Mouse (Mus musculus): ENCODE data around the gene Man1a2.

Gene Man1a2

GRCm38 (mm10) chr3:100684234-100684975 is 898 bp downstream of the Man1a2 start:
- DNase-seq (ENCODE audit: low read depth): no peak

- DNase-seq (ENCODE audit: low read depth): no peak
Observed at GRCm38 (mm10) chr3:100682841-100683240, 2.5 kb downstream of the Man1a2 start.

GRCm38 (mm10) chr3:100682281-100682680 is 3.0 kb downstream of the Man1a2 start:
- DNase-seq (ENCODE audit: low read depth): no peak

- DNase-seq (ENCODE audit: low read depth): no peak
Observed at GRCm38 (mm10) chr3:100681448-100682092, 3.7 kb downstream of the Man1a2 start.

DNA sequence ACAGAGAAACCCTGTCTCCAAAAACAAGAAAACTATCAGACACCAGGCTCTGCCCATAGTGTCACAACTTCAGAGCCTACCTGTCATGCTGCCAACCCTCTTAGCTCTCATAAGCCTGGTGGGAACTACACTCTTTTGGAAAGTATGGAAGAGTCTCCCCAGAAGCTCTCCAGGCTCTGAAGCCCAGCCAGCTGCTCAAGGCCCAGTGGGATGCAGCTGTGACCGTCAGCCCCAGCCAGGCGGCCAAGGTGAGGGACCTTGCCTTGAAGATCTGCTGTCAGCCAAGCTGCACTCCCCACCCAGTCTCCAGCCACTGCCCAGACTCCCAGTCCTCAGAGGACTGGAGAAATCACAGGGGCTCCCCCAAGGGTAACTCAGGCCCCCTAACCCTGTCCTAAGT is 5.1 kb downstream of the Man1a2 start:
- no peak for DNase-seq (ENCODE audit: low read depth)

- DNase-seq (ENCODE audit: low read depth): no peak
Observed at GRCm38 (mm10) chr3:100678951-100679570, 6.2 kb downstream of the Man1a2 start.

- DNase-seq (ENCODE audit: low read depth): no peak
Observed at GRCm38 (mm10) chr3:100675146-100675545, 10.2 kb downstream of the Man1a2 start.

GRCm38 (mm10) chr3:100670412-100670811 is 14.9 kb downstream of the Man1a2 start:
- DNase-seq (ENCODE audit: low read depth): no peak

- DNase-seq (ENCODE audit: low read depth): no peak
Observed at GRCm38 (mm10) chr3:100653291-100653690, 32.0 kb downstream of the Man1a2 start.

GRCm38 (mm10) chr3:100641581-100641980 is 43.7 kb downstream of the Man1a2 start:
- DNase-seq (ENCODE audit: low read depth): no peak

- no peak for DNase-seq (ENCODE audit: low read depth)
Observed at GRCm38 (mm10) chr3:100636255-100636654, 49.0 kb downstream of the Man1a2 start.

DNA sequence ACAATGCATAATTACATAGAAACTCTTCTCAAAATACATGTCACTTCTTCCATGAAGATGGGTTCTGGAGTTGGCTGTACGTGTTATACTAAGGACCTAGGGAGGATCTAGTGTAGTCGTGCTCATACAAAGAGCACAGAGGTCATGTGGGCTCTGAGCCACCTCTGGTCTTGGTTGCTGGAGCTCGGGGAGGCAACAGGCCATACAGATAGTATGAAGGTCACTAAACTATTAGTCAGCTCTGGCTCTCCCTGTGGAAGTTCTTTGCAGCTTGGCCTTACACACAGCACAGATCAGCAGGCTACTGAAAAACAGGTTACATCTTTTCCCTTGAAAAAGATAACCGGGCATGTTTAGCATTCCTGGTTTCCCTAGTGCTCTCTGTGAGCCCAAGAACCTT is 50.5 kb downstream of the Man1a2 start:
- DNase-seq (ENCODE audit: low read depth): no peak

GRCm38 (mm10) chr3:100618511-100618910 is 66.8 kb downstream of the Man1a2 start:
- DNase-seq (ENCODE audit: low read depth): no peak

DNA sequence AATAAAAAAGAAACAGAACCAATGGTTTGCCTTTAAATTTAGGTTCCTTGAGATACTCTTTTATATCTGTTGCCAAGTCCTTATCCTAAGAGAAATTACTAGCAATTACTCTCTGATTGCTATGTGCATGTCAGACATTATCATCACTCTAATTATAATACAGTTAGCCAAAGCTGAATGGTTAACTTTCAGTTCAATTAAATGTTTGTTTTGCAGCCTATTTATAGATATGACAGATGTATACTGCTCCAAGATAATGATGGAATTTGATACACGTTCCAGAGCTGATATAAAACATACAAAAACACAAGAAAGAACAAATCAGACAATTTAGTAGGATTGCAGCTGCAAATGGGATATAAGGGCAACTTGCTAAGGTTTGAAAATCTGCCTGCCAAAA is 74.4 kb downstream of the Man1a2 start:
- DNase-seq (ENCODE audit: low read depth): no peak

GRCm38 (mm10) chr3:100604539-100604938 is 80.8 kb downstream of the Man1a2 start:
- no peak for DNase-seq (ENCODE audit: low read depth)

GRCm38 (mm10) chr3:100599265-100599820 is 86.0 kb downstream of the Man1a2 start:
- DNase-seq (ENCODE audit: low read depth): no peak

- DNase-seq (ENCODE audit: low read depth): no peak
Observed at GRCm38 (mm10) chr3:100591053-100591452, 94.2 kb downstream of the Man1a2 start.

- no peak for DNase-seq (ENCODE audit: low read depth)
Observed at GRCm38 (mm10) chr3:100582721-100583355, 102.5 kb downstream of the Man1a2 start.

GRCm38 (mm10) chr3:100572571-100573183 is 112.6 kb downstream of the Man1a2 start:
- DNase-seq (ENCODE audit: low read depth): no peak

DNA sequence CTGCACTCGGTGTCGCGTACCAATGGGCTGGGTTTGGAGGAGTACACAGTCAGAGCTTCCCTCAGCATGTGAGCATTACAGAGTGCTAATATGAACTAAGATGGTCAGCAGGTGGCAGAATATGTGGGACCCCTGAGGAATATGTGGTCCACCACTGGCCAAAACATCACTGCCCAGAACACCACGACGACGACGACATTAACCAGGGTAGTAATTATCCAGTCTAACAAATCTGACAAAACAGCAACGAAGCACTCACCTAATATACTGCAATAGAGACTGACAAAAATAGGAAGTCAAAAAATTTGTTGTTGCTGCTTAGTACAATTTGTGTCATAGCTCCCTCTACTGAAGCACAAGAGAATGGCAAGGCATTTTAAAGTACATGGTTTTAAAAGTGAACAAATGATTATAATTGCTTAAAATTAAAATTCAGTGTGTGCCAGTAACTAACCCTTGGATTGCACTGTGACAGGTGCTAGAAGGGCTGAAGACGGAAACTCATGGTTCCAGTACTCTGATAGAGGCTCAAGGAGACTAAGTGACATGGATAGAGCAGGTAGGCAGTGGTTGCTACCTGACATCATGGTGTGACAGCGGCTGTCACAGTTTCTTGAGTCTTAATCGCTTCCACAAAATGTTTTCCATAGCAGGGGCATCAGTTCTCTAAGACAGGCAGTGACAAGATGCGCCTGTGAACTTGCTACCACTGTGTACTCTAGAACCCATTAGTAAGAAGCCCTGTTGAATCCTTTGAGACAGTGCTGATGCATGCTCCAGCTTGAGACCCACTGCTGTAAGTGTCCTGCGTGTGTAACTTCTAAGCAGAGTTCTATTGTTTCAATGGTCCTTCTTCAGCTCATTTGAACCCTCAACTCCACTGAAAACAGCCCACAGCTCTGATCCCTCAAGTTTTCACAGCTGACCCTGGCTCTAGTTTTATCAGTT is 116.6 kb downstream of the Man1a2 start:
- DNase-seq (ENCODE audit: low read depth): no peak

DNA sequence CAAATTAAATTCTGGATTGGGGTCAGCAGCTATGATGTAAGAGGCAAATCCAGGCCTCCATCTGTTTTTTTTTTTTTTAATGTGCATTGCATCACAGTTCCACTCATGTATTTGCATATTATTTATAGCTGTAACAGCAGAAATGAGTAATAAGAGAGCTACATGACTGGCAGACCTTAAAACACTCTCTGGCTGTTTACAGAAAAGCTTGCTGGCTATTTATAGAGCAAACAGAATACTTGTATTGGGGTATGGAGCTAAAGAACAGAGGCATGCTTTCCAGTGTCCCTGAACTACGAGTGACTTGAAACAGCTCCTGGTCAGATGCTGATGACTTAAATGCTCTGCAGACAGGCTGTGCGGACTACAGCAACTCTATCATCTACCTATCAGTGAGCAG is 121.7 kb downstream of the Man1a2 start:
- no peak for DNase-seq (ENCODE audit: low read depth)
